Comparison of ENCODE assay signal across 7 mouse cellular contexts in genomic region chr9:75313832-75314516, GRCm38 (mm10). TPM values are rescaled to one million over a fixed set of nuclear protein-coding genes. Genes with fewer than 3 reads are reported as not detected.
A peak's percentile ranks its signal among the peaks of the same experiment; 100 is the strongest.
DNase-seq lines count a peak whose midpoint lies in the region; ATAC-seq and TF ChIP-seq lines count a peak whose summit lies in the region.

No protein-coding gene starts in this region.

- DNase-seq in adrenal gland, postnatal 10 days, result peak; percentile 90
- peak; percentile 57 for DNase-seq in embryo, embryonic 11.5 days (ENCODE audit: low read depth, low spot score)
- peak; percentile 85 to 88 for DNase-seq in heart, adult 18-20 months
- DNase-seq in kidney, adult 2 months, result peak; percentile 74
- DNase-seq in limb, embryonic 14.5 days (ENCODE audit: low spot score), result peak; percentile 72
- DNase-seq in spleen, postnatal 14 days (ENCODE audit: low spot score in 2 of 2), result peak; percentile 16 to 53

- peak; percentile 94 for ATAC-seq in limb, embryonic 14.5 days (ENCODE audit: low FRiP score, low read depth)
- peak; percentile 88 for ATAC-seq in midbrain, embryonic 16.5 days

- H3K27ac ChIP-seq in kidney, adult 2 months (ENCODE audit: insufficient read depth, low read depth, low read length), result no peak overlapping the region
- peak overlapping the region; percentile 55 for H3K27ac ChIP-seq in limb, embryonic 14.5 days (replicated peaks; ENCODE audit: low read depth, low read length)
- peak overlapping the region; percentile 90 for H3K27ac ChIP-seq in midbrain, embryonic 16.5 days (ENCODE audit: low read length)

- peak overlapping the region; percentile 78 for H3K4me3 ChIP-seq in kidney, adult 2 months (ENCODE audit: insufficient read depth, low read depth, low read length)
- H3K4me3 ChIP-seq in limb, embryonic 14.5 days (replicated peaks; ENCODE audit: low read length), result peak overlapping the region; percentile 62
- H3K4me3 ChIP-seq in midbrain, embryonic 16.5 days (ENCODE audit: low read depth, low read length), result peak overlapping the region; percentile 82

- WGBS in kidney, adult 2 months, result 1% methylated on average over 52 of the region's 52 CpGs
- under 1% methylated on average over 37 of the region's 52 CpGs for WGBS in limb, embryonic 14.5 days
- WGBS in midbrain, embryonic 16.5 days, result 1% methylated on average over 45 of the region's 52 CpGs

- no peaks in the 10 kb centered on the region for H3K4me1 ChIP-seq in kidney, adult 2 months (ENCODE audit: control insufficient read depth, insufficient read depth, low read length)
- peaks cover 13% of the 10 kb centered on the region for H3K4me1 ChIP-seq in limb, embryonic 14.5 days (ENCODE audit: control insufficient read depth, insufficient read depth, low read length)
- H3K4me1 ChIP-seq in midbrain, embryonic 16.5 days (ENCODE audit: control insufficient read depth, insufficient read depth, low read length), result peaks cover 20% of the 10 kb centered on the region

- H3K9ac ChIP-seq in limb, embryonic 14.5 days (ENCODE audit: low read depth, low read length, severe bottlenecking), result peak overlapping the region; percentile 63
- peak overlapping the region; percentile 90 for H3K9ac ChIP-seq in midbrain, embryonic 16.5 days (ENCODE audit: low read depth, low read length)

- TF ChIP-seq CTCF in kidney, adult 2 months (conservative IDR thresholded peaks at IDR 0.05; ENCODE audit: insufficient read depth, insufficient read length, low read depth, low read length), result no peak

- H3K9me3 ChIP-seq in limb, embryonic 14.5 days (ENCODE audit: control insufficient read depth, low read length), result no peaks in the 10 kb centered on the region
- no peaks in the 10 kb centered on the region for H3K9me3 ChIP-seq in midbrain, embryonic 16.5 days (replicated peaks; ENCODE audit: control insufficient read depth, low read length, poor library complexity, severe bottlenecking)

- H3K27me3 ChIP-seq in kidney, adult 2 months (replicated peaks; ENCODE audit: control insufficient read depth, insufficient read depth, low read length), result no peaks in the 10 kb centered on the region
- no peaks in the 10 kb centered on the region for H3K27me3 ChIP-seq in limb, embryonic 14.5 days (ENCODE audit: control insufficient read depth, insufficient read depth, low read length)
- no peaks in the 10 kb centered on the region for H3K27me3 ChIP-seq in midbrain, embryonic 16.5 days (ENCODE audit: control insufficient read depth, insufficient read depth, low read depth, low read length)

- H3K4me2 ChIP-seq in limb, embryonic 14.5 days (replicated peaks; ENCODE audit: low read depth, low read length, severe bottlenecking), result peak overlapping the region; percentile 86
- peak overlapping the region; percentile 78 for H3K4me2 ChIP-seq in midbrain, embryonic 16.5 days (ENCODE audit: low read length)

- no peaks in the 10 kb centered on the region for H3K36me3 ChIP-seq in kidney, adult 2 months (ENCODE audit: control insufficient read depth, insufficient read depth, low read length)
- H3K36me3 ChIP-seq in limb, embryonic 14.5 days (ENCODE audit: control insufficient read depth, insufficient read depth, low read length), result 0 out of 2 replicates have a peak, but pooled peaks cover 2% of the 10 kb centered on the region
- H3K36me3 ChIP-seq in midbrain, embryonic 16.5 days (ENCODE audit: control insufficient read depth, insufficient read depth, low read length), result no peaks in the 10 kb centered on the region

- TF ChIP-seq POLR2A in kidney, adult 2 months (IDR thresholded peaks at IDR 0.05; ENCODE audit: low read depth, low read length), result no peak
- TF ChIP-seq POLR2A in limb, embryonic 14.5 days (IDR thresholded peaks at IDR 0.05; ENCODE audit: borderline replicate concordance, extremely low read depth, insufficient read depth, insufficient read length), result no peak; the same call in 1 of the 2 replicates

RNA-seq across cellular contexts. Expression of gene Gnb5, which starts 7.9 kb away (rescaled TPM):
- total RNA-seq in adrenal gland, postnatal 10 days (2021), result 10 to 100 TPM; 29.1 to 32.4 TPM
- 10 to 100 TPM; 21.9 to 24.9 TPM for total RNA-seq in heart, adult 18-20 months (2021)
- polyA plus RNA-seq in kidney, adult 2 months (2012; rRNA removed), result 18.0 and 18.1 TPM in 2 replicates
- 26.9 and 27.9 TPM in 2 replicates for polyA plus RNA-seq in limb, embryonic 14.5 days (2012; rRNA removed)
- polyA plus RNA-seq in limb, embryonic 14.5 days (2014; fragmentation: Nextera tagmentation; extraction: Ambion mirVana), result 28.0 and 28.5 TPM in 2 replicates
- 69.7 and 78.1 TPM in 2 replicates for polyA plus RNA-seq in midbrain, embryonic 16.5 days (2015; fragmentation: Nextera tagmentation; extraction: Ambion mirVana)

RNA-seq across cellular contexts. Expression of gene Bcl2l10, which starts 33.6 kb away (rescaled TPM):
- total RNA-seq in adrenal gland, postnatal 10 days (2021), result under 1 TPM in 1 of 2 experiments, not detected in 1; 0.33 TPM
- under 1 TPM in 1 of 2 experiments, not detected in 1; 0.23 TPM for total RNA-seq in heart, adult 18-20 months (2021)
- 0.06 TPM in 1 of 2 replicates, not detected in the other for polyA plus RNA-seq in kidney, adult 2 months (2012; rRNA removed)
- not detected in 2 replicates for polyA plus RNA-seq in limb, embryonic 14.5 days (2012; rRNA removed)
- polyA plus RNA-seq in limb, embryonic 14.5 days (2014; fragmentation: Nextera tagmentation; extraction: Ambion mirVana), result not detected in 2 replicates
- polyA plus RNA-seq in midbrain, embryonic 16.5 days (2015; fragmentation: Nextera tagmentation; extraction: Ambion mirVana), result not detected in 2 replicates

Comparison
In these comparisons a context has a peak if more than half of its experiments do, and no peak if none do; other contexts are left out.
1. DNase-seq: peak in every context shown above with its lines; median percentile 90 in adrenal gland, postnatal 10 days; 86 in heart, adult 18-20 months; 74 in kidney, adult 2 months; 72 in limb, embryonic 14.5 days; 57 in embryo, embryonic 11.5 days; 34 in spleen, postnatal 14 days.